Mouse (Mus musculus) erythroblast, embryonic 14.5 days (primary cell): Measurements from ENCODE around the gene Ttc14.

Source experiments
- GATA1 ChIP-seq: IDR thresholded peaks from 2 replicates; pipeline ENCODE4 v1.6.1; 2012; ENCODE audit warnings: low read length, inconsistent platforms, mixed read lengths
- TAL1 ChIP-seq: IDR thresholded peaks from 3 replicates; pipeline ENCODE4 v1.6.1; 2012; ENCODE audit warnings: low read length, inconsistent platforms, mixed read lengths

- TF ChIP-seq TAL1 (no peak), GATA1 (no peak)
These were observed 24.7 kb downstream of the Ttc14 start for GRCm38 (mm10) chr3:33824135-33824946.
